Mouse (Mus musculus) monocyte, adult 5-6 weeks (primary cell): Measurements from ENCODE around the gene Tldc2. TPM values are rescaled to one million over a fixed set of nuclear protein-coding genes. Genes with fewer than 3 reads are reported as not detected.

Source experiments
- ATAC-seq: fragments of 153-309, 156-312 bp; replicated peaks from 2 replicates; pipeline ENCODE4 v1.8.0; 2017; ENCODE audit warnings: mild to moderate bottlenecking; ENCODE audit not compliant: low TSS enrichment, insufficient number of reproducible peaks, severe bottlenecking, poor library complexity, low FRiP score
- total RNA-seq: library from RNA; stranded (forward); fragments of 200-1000, 200-491, 200-594 nt; gene quantifications from 3 replicates; pipeline ENCODE4 v1.2.3, GENCODE M21; 2017

Gene Tldc2
- total RNA-seq, 1 experiment from 2014 or later: not detected

DNA sequence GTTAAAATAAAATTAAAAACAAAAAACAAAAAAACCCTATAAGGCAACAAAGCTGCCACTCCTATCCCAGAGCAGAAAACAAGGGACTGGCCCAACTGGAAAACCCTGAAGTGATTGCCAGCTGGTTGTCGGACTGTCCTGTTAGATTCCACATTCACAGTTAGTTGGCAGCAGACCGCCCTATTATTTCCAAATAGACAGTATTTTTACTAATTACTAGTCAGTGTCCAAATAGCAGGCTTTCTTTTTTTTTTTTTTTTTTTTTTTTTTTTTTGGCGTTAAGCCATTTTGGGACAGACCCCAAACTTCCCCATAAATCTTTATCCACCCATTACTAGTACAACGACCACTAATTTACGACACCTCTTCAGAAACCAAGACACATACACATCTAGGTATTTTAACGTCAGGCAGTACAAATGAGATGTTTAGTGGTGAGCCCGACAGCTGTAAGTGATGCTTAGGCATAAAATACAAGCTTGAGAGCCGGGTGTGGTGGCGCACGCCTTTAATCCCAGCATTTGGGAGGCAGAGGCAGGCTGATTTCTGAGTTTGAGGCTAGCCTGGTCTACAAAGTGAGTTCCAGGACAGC, 48.8 kb downstream of the Tldc2 start:
- ATAC-seq: no peak

- ATAC-seq: no peak
These were observed 49.3 kb downstream of the Tldc2 start for GRCm38 (mm10) chr2:157136176-157136575.

DNA sequence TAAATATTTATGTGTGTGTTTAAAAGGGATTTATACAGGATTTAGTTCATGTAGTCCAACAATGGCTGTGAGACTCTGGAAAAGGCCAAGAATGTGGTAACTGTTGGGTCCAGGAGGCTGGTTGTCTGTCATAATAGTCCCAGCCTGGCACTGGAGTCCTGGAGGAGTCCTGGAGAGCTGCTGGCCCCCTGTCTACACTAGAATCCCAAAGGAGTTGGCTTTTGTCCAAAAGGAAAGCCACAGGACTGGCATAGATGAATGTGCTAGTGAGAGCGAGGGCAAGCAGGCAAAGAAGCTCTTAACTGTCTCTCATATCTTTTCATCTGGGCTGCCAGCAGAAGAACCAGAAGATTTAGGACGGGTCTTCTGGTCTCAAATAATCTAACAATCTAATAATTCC, 49.8 kb downstream of the Tldc2 start:
- ATAC-seq: no peak

DNA sequence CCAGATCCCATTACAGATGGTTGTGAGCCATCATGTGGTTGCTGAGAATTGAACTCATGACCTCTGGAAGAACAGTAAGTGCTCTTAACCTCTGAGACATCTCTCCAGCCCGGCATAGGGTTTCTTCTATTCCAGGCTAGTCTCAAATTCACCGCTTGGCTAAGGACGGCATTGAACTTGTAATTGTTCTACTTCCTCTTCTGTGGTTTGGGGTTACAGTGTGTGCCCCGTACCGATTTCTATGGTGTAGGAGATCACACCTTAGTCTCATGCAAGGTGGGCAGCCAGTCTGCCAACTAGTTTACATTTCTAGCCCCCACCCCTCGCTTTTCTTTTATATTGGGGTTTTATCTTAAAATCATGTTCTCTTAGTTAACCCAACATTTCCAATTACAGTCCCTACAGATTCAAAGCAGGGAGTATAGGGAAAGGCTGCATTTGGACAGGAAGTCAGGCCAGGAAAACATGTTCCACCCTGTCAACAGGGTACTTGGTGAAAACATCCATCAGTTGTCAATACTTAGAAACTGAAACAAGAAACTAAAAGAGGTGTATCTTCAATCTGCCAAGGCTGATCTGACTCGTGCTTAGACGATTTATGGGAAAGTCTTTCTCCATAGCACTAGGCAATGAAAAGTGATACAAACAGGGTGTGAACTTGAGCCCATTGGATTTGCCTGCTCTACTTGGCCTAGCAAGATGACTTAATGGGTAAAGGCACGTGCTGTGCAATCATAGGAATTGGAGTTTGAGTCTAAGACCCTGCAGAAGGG, 51.3 kb downstream of the Tldc2 start:
- peak; percentile 45; the same call in 1 of the 2 replicates for ATAC-seq

- ATAC-seq: peak; percentile 62
These were observed 52.0 kb downstream of the Tldc2 start for GRCm38 (mm10) chr2:157138808-157139207.

- ATAC-seq: no peak
These were observed 52.5 kb downstream of the Tldc2 start for GRCm38 (mm10) chr2:157139251-157139802.

DNA sequence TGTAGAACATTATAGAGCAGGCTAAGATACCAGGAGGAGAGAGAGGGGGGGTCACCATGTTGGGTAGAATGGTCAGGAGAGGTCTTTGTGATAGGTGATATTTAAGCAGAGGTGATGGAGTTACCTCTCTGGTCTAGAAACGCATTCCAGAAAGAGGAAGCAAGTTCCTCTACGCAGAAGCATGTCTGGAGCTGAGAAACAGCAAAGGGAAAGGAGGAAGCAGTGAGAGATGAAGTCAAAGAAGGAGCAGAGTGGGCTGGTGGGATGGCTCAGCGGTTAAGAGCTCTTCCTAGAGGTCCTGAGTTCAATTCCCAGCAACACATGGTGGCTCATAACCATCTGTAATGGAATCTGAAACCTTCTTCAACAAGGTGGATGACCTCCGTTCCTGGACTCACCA, 55.1 kb downstream of the Tldc2 start:
- 0 out of 2 replicates have a peak, but pooled peaks have one; percentile 46 for ATAC-seq

- no peak for ATAC-seq
These were observed 57.3 kb downstream of the Tldc2 start for GRCm38 (mm10) chr2:157144132-157144531.

DNA sequence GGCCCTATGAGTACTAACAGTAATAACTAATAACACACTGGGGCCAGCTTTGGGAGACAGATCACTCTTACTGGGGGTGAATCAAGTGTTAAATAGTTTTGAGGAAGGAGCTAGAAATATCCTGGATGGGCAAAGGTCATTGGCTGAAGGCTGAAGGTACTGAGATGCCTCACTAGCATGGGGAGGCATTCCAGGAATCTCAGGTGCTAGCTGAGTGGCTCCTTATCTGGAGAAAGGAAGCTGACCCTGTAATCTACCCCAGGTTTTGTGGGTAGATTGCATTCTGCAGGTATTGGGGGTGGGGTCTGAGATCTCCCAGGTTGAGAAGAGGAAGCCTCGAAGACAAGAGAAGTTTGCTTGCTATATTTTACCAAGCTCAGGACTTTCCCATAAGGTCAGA, 58.3 kb downstream of the Tldc2 start:
- ATAC-seq: no peak

Other genes with a start within 250 kb of the Tldc2 start
- gene Tgif2, start 247.0 kb upstream of the Tldc2 start, total RNA-seq: 3.2 to 5.9 TPM (median 3.5 TPM) in 3 replicates
- 0.38 to 5.2 TPM (median 2.5 TPM) in 3 replicates for gene 4930518I15Rik, start 229.1 kb upstream of the Tldc2 start, total RNA-seq
- 118 to 134 TPM (median 121 TPM) in 3 replicates for gene Rab5if, start 223.9 kb upstream of the Tldc2 start, total RNA-seq
- gene Sla2, start 199.9 kb upstream of the Tldc2 start, total RNA-seq: 13.8 to 38.9 TPM (median 15.8 TPM) in 3 replicates
- gene Ndrg3, start 95.0 kb upstream of the Tldc2 start, total RNA-seq: 33.9 to 42.9 TPM (median 39.3 TPM) in 3 replicates
- 13.4 to 31.9 TPM (median 17.8 TPM) in 3 replicates for gene Dsn1, start 79.9 kb upstream of the Tldc2 start, total RNA-seq
- 0.76 to 1.5 TPM (median 0.78 TPM) in 3 replicates for gene Soga1, start 7.8 kb upstream of the Tldc2 start, total RNA-seq
- 1,089 to 1,183 TPM (median 1,123 TPM) in 3 replicates for gene Samhd1, start 48.2 kb downstream of the Tldc2 start, total RNA-seq
- gene Rbl1, start 117.5 kb downstream of the Tldc2 start, total RNA-seq: 30.9 to 49.8 TPM (median 34.4 TPM) in 3 replicates
- 116 to 132 TPM (median 127 TPM) in 3 replicates for gene Rpn2, start 192.0 kb downstream of the Tldc2 start, total RNA-seq
- not detected in 3 replicates for gene Mroh8, start 192.5 kb downstream of the Tldc2 start, total RNA-seq